Mouse (Mus musculus) naive thymus-derived CD4-positive, alpha-beta T cell, adult 2 months (primary cell): ENCODE results near the gene Ubr4.
A peak's percentile ranks its signal among the peaks of the same experiment; 100 is the strongest.

Source experiments
- DNase-seq: peaks from one replicate; pipeline ENCODE4 v3.0.0-alpha.2; 2011; ENCODE audit warnings: low read depth

Gene Ubr4

DNA sequence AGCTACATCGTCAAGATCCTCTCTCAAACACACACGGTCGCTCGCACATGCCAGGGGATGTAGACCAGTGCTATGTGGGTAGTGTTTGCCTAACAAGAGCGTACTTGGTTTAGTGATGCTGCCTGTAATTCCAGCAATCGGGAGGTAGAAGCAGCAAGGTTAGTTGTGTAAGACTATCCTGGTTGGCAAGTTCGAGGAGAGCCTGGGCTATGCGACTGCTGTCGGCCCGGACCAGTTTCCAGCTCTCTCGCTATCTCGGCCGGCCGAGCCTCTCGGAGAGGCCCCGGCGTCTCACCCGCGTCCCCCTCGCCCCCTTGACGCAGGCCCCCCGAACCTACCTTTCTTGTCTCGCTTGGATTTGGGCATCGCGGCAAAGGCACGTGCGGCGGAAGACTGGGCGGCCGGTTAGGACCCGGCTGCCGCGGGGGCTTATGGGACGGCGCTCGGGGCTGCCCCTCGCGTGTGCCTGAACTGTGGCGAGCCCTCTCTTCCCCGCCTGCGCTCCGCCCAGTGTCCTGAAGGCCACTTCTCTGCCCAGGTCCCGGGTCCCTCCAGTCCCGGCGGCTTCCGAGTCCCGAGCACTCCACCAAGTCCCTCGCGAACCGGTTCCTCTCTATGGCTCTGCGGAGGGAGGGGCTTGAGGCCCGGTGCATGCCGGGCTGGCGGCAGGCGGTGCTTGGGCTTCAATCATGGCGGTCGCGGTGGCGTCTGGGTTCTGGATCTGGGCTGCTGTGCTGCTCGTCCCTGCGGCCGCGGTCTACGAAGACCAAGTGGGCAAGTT, at the start of gene Ubr4, which contains the start of the genes Mrto4 and Emc1:
Gene Ubr4, plus strand, starts transcription at position 679 of the 781 bp plus-strand sequence.
Gene Mrto4, minus strand, starts transcription at position 646 of the 781 bp plus-strand sequence.
Gene Emc1, plus strand, starts transcription at position 657 of the 781 bp plus-strand sequence.
- DNase-seq = peak; percentile 88

DNA sequence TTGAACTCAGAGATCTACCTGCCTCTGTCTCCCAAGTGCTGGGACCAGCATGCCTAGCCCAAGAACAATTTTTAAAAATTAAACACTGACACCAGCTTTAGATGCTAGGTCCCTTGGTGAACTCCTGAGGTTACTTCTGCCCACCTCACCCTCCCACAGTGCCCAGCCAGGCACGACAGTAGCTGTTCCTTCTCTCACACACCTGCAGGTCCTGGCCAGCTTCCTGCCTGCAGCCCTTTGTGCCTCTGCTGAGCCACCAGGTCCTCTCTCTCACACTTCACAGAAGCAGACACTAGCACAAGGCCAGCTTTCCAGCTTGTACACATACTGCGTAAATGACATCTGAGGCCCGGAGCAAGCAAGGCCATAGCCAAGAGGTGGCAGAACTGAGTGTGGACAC, 46.9 kb upstream of the Ubr4 start:
- no peak for DNase-seq

DNA sequence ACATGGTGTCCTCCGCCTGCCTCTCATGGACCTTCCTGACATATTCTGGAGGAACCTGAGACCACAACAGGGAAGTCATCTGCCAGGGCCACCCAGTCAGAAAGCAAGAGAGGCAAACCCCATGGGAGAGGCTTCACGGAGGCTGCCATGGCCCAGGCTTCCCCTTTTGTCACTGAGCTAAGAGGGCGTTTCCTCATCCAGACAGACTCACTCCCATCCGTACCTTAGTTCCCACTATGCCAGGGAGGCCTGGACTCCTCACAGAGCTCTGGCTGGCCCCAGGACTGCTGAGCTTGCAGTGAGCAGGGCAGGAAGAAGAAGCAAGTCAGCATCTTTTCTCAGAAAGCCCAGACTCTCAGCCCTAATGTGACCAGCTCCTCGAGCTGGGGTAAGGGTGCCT, 44.5 kb upstream of the Ubr4 start:
- no peak for DNase-seq

DNA sequence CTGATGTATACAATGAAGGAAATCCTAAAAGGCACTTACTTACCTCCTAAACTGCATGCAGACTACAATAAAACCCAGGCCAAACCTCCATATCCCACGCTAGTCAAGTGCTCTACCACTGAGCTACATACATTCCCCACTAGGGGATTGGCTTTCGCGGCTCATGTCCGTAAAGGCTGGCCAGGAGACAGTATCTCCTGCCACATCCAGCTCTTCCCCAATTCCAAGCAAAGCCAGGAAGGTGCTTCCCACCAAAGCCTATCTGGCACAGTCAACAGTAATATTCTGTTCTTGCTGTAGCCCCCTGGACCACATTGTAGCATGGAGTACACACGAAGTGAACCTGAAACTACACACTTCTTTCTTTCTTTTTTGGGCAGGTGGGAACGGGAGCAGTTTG, 42.8 kb upstream of the Ubr4 start:
- peak; percentile 37 for DNase-seq

DNA sequence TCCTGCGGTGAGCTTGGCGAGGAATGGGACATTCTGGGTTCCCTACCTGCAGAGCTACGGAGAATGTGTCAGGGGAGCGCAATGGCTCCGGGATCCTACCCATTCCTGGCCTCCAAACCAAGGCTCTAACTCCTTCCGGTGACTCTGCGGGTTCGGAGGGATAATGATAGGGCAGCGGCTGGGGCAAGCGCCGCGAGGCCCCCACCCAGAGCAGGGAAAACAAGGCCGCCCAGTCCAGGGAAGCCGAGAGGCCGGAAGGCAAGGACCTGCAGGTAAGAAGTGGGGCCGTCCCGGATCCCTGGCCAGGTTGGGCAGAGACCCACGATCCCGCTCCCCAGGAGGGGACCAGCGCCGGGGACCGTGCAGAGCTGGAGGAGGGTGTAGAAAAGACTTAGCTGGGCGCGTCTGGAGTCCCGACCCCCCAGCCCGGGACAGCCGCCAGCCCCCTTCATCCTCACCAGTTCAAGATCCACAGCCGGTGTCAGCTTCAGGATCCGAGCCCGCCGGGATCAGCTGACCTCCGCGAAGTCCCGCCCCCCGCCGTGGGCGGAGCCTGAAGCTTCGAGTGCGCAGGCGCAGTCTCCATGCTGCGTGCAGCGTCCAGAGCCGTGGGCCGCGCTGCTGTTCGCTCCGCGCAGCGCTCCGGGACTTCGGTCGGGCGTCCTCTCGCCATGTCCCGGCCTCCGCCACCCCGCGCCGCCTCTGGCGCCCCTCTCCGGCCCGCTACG, 42.1 kb upstream of the Ubr4 start, which contains the start of the genes Pqlc2 and Akr7a5:
Gene Pqlc2, minus strand, starts transcription at position 538 of the 728 bp plus-strand sequence.
Gene Akr7a5, plus strand, starts transcription at position 574 of the 728 bp plus-strand sequence.
- DNase-seq = peak; percentile 97

DNA sequence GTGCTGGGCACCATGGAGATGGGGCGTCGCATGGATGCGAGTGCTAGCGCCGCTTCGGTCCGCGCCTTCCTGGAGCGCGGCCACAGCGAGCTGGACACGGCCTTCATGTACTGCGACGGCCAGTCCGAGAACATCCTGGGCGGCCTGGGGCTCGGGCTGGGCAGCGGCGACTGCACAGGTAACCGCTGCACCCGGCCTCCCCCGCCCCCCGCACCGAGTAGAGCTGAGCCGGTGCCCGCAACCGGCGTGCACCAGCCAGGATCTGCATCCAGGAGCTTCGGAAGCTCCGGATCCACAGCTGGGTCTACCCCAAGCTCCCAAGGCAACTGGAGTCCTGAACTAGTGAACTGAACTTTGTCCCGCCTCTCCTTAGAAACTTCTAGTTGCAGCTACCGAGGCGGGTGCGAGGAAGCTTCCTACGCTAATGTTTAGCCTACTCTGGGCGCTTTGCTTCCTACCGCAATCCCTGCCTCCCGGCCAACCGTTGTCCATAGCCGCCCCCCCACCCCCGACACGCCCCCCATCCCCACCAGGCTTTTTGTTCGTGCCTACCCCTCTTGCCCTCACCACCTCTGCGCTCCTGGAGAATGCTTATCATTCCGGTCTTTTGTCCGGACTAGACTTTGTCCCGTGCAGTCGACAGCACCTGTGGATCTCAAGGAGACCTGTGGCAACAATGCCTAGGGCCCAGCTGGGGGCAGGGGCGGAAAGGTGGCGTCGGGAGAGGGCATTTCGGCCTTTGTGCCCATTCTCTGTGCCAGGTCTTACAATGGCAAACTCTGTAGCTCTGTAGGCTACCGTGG, 41.3 kb upstream of the Ubr4 start:
- no peak for DNase-seq

DNA sequence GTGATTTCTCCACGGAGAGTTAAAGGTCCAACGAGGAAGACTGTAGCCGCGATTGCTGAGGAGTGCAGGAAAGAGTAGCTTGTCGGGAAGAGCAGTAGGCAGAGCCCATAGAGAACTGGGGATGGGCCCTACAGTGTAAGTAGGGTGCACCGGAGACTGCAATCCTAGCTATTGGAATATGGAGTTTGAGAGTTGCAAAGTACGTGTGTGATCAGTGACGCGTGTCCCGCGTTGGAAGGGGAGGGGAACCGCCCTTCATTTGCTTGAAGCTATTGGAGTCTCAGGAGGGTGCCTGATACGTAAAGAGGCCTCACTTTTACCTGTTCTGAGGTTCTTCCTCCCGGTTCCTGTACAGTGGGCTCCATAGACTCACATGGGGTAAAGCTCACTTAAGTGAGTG, 40.7 kb upstream of the Ubr4 start:
- no peak for DNase-seq

DNA sequence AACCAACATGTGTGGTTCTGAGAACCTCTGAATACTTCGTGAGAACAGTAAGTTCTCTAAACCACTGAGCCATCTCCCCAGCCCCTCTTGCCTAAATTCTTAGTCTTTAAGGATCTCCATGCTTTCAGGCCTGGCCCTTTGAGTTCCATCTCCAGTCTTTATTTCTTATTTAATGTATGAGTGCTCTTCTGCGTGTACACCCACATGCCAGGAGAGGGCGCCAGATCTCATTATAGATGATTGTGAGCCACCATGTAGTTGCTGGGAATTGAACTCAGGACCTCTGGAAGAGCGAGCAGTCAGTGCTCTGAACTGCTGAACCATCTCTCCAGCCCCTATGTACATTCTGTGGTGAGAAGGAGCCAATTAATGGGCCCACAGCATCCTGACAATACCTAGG, 39.8 kb upstream of the Ubr4 start:
- peak; percentile 80 for DNase-seq

DNA sequence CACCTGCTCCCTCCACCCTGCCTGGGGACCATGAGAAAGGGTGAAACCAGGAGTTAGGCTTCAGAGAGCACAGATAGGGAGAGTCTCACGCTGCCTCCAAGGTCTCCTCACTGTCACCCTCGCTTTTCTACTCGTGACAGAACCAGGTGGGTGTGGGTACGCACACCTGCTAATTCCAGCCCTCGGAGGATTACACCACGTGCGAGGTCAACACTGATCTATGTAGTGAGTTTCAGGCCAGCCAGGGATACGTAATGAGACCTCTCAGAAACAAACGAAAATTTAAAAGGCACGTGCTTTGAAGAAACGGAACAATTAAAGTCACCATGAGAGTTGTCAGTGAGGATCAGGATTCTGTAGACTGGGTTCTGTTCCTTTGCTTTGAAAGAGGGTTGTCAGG, 34.0 kb upstream of the Ubr4 start:
- no peak for DNase-seq

DNA sequence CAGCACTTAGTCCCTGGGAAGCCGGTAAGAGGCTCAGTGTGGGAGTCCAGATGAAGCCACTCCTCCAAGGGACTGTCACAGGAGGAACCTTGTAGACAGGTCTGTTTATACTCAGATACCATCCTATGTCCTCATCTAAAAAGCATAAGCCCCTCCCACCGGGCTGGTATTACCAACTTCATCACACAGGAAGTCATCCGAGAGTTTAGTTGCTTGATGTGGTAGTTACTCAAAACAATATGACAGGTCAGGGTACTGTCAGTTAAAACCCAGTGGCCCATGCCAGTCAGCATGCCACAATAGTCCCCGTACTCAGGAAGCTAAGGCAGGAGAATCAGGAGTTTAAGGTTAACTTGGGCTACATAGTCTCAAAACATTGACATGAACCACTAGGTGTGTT, 32.7 kb upstream of the Ubr4 start:
- DNase-seq = peak; percentile 48

DNA sequence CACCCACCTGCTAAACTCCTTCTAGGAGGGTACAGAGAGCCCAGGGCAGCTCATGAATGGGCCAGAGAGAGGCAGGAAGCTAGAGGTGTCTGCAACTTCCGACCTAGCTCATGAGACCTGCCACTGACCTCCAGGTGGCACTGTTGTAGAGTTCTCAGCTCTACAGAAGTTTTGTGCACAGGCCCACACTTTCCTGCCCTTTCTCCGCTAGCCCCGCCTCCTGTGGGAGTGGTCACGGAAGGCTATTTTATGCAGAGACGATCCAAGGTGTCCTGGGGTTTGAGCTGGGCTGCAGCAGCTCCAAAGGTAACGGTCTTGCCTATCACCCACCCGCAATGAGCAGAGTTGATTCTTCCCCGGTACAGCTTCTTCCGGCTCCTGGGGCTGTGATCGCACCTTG, 21.8 kb upstream of the Ubr4 start:
- peak; percentile 97 for DNase-seq

DNA sequence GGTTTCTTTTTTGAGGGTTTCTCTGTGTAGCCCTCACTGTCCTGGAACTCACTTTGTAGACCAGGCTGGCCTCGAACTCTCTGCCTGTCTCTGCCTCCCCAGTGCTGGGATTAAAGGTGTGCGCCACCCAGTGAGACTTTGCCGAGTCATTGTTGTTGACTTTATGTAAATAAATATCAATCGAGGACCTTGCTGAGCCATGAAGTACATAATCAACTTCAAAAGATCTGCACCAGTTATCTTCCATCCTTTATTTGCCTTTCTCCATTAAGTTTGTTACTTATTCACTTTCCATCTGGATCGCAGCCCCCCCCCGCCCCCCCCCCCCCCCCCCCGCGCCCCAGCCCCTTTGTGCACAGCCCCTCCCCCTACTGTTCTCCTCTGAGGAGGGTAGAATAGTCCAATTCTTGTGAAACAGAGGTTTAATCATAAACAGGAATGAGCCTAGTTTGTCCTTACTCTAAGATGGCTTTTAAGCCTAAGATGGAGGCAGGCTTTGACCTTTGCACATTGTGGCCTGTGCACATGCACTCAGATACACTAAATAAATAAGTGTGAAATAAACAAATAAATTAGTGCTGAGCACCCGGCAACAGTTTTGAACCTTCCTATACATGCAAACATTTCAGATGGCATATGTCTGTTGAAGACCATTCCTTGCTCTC, 17.6 kb upstream of the Ubr4 start:
- no peak for DNase-seq

DNA sequence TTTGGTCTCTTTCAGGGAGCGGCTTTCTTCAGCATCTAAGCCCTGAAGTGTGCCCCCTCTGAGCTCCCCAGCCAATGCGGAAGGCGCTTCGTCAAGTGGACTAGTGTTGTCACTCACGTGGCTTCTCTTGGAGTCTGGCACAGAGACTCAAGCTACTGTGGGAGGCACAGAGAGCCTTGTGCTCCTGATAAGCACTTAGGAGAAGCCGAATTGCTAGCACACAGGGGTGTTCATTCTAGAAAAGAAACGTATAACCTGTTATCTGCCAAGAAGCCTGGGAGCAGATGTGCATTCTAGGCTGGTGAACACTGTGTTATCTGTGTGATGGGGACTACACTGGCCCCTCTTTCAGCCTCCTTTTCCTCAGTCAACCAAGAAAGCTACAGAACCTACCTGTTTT, 16.9 kb upstream of the Ubr4 start:
- no peak for DNase-seq

DNA sequence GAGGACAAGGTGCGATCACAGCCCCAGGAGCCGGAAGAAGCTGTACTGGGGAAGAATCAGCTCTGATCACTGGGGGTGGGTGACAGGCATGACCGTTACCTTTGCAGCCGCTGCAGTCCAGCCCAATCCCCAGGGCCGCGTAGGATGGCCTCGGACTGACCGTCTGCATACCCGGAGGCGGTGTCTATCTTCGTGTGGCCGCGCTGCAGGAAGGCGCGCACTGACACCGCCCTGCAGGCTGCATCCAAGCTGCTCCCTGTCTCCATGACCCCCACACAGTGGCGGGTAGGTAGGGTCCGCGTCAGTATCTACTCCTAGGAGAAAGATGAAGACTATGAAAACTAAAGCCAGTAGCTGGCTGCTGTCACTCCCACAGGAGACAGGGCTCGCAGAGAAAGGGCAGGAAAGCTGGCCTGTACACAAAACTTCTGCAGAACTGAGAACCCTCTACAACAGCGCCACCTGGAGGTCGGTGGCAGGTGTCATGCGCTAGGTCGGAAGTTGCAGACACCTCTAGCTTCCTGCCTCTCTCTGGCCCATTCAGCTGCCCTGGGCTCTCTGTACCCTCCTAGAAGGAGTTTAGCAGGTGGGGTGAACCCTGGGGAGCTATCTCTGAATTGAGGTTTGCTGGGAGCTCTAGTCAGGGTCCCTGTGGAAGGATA, 15.5 kb upstream of the Ubr4 start:
- DNase-seq = peak; percentile 93

DNA sequence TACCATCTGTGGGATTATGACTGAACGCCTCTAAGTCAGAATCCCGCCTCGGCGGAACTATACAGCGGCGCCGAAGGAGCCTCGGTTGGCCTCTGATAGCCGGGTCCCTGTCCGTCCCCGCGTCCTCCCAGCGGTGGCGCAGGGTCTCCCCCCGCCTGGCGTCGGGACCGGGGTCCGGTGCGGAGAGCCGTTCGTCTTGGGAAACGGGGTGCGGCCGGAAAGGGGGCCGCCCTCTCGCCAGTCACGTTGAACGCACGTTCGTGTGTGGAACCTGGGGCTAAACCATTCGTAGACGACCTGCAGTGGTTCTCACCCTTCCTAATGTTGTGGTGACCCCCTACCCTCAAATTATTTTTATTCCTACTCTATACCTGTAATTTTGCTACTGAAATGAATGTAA, 14.3 kb upstream of the Ubr4 start:
- no peak for DNase-seq

DNA sequence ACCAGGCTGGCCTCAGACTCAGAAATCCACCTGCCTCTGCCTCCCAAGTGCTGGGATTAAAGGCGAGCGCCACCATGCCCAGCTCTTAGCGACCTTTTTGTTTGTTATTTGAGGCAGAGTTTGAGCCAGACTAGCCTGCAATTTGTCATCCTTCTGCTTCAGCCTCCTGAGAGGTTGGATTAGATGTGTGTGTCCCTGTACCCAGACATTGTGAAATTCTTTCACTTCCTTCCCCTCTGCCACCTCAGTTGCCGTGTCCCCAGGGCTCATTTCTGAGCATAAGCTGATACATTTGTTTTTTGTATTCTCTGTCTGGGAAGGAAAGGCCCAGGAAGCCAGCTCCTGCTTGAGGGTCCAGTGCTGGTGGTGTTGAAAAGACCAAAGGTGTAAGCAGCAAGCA, 11.6 kb upstream of the Ubr4 start:
- no peak for DNase-seq

DNA sequence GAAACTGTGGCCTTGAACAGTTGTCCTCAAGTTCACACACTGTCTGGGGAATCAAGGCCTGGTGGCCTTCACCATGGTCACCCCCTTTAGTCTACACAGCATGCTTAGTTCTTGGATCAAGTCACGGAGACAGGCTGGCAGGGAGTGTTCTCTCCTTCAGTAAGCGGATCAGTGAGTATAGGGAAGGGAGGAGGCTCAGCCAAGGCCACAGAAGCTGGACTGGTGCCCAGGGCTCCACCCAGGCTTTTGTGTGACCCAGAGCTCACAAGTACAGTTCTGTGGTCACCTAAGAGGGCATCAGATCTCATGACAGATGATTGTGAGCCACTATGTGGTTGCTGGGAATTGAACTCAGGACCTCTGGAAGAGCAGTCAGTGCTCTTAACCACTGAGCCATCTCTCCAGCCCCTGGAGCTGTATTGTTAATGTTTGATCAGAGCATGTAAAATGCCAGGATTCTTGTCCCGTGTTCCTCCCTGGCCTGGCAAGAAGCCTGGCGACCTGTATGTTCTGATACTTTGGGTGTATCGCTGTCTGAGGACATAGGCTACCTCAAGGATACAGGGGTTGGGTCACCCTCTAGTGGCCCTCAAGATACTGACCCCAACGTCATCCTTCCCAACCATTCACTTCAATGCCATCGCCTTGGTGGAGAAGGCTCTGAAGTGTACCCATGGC, 10.7 kb upstream of the Ubr4 start:
- no peak for DNase-seq

DNA sequence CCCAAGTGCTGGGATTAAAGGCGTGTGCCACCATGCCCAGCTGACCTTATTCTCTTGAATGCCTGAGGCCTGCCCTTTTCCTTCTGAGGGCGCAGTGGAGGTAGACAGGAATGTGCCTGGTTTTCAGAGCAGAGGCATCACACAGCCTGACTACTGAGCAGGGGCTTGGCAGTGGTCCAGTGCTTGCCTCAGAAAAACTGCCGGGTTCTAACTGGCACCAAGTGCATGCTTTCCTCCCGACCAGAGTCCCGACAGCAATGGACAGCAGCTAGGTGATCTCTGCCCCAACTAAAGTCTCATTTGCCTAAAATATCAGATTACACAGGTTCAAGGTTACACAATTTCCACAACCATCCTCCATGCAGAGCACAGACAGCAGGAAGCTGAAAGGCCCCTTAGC, 8.7 kb upstream of the Ubr4 start:
- DNase-seq = no peak

DNA sequence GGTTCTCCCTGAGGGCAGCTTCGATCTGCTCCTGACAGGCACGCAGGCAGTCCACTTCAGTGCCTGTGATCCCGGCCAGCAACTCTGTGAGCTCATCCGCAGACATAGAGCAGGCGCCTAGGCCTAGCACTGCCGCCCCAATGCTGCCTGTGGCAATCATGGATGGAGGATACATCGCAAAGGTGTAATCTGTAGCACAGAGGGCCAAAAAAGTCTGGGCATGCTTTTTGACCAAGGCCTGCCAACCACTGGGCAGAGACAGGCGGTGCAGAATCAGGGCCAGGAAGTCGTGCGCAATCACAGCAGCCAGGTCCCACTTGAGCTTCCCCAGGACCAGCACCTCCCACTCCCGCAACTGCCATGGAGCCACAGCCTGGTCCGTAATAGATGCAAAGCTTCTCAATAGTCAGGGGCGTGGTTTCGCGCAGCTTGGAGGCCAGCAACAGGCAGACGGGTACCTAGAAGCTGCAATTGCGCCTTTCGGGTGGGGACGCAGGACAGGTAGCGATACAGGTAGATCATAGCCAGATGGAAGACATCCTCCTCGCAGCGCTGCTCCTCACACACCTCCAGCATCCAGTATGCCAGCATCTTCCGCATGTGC, 6.9 kb upstream of the Ubr4 start:
- DNase-seq = no peak

DNA sequence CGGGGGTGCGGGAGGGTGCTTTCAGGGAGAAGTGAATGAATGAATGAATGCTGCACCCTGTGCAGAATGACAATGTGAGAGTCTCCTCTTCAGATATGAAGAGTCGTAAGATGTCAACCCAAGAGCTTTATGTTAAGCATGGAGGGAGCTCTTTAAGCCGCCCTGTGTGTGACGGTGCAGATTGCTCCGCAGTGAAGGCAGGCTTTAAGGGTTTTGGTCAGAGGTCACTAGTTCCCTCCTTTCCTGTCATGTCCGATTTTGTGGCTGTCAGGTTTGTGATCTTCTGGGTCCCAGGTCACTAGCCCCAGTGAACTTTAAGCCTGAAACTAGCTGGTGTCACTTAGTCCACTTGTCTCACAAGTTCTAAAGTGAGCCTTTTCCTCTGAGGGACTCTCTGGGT, 423 bp downstream of the Ubr4 start:
- no peak for DNase-seq
